Mouse (Mus musculus): ENCODE data around the gene Olfml2b.

DNA sequence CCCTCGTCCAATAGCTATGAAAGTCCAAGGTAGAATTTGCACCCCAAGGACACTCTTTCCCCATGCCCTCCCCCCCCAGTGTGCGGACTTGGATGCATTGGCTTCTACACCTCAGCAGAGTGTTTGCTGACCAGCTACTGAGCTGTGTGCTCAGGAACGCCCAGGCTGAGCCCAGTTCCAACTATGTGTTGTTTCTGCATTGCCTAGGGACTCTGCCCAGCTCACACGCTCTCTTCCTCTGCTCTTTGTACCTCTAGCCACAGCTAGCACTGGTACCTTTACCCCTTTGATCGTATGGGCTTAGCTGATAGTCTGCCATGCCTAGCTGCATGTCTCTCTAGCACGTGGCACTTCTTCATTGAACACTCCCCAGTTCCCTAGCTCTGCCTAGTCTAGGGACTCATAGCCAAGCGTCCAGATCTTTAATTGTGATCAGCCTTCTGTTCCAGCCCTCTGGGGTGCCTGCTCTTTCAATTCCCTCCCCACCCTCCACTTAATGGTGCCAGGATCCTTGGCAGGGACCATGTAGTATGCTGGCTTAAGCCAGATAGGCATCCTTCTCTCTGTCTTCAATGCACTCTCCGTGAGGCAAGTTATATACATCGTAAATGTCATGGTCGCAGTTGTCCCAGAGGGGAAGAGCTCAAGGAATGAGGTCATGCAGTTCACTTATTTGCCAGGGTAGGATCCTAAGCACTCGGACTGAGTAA, 12.3 kb downstream of the Olfml2b start:
- no peak for TF ChIP-seq EP300 (IDR thresholded peaks at IDR 0.05; ENCODE audit: insufficient read depth, low read depth, low read length)
- no peak for TF ChIP-seq CTCF (IDR thresholded peaks at IDR 0.05; ENCODE audit: low read depth, low read length)
- no peak for TF ChIP-seq POLR2A (IDR thresholded peaks at IDR 0.05; ENCODE audit: insufficient read depth, low read length)
